Mouse (Mus musculus): Measurements from ENCODE around the gene Bend6.

Bend6 gene

GRCm38 (mm10) chr1:33907421-33908190 lies at the start of gene Bend6:
Gene Bend6, minus strand, starts transcription at chr1:33907816.
- in situ Hi-C loops (cut with MboI, MseI) = no loop called here

- in situ Hi-C loops (cut with MboI, MseI) = no loop called here
Observed at GRCm38 (mm10) chr1:33955626-33956025, 48.0 kb upstream of the Bend6 start.

DNA sequence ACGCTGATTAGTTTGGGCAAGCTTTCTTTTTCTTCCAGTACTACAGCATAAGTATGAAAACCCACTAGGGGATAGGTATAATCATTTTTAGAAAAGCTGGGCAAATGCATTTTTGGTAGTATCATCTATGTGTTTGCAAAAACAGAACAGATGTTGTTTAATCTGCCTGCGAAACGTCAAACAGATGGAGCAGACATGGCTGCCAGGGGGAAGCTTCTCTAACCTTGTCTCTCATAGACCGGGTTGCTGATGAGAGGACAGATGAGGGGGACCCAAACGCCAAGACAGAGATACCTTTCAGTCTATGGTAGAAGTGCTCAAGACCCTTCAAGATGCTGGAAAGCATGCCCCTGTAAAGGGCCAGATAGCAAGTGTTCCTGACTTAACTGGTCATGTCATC lies 40.9 kb upstream of the Bend6 start:
- in situ Hi-C loops (cut with MboI, MseI) = no loop called here

GRCm38 (mm10) chr1:33947838-33948237 lies 40.2 kb upstream of the Bend6 start:
- in situ Hi-C loops (cut with MboI, MseI) = no loop called here

GRCm38 (mm10) chr1:33946601-33947395 lies 39.2 kb upstream of the Bend6 start:
- in situ Hi-C loops (cut with MboI, MseI) = no loop called here

GRCm38 (mm10) chr1:33945756-33946155 lies 38.1 kb upstream of the Bend6 start:
- in situ Hi-C loops (cut with MboI, MseI) = no loop called here

DNA sequence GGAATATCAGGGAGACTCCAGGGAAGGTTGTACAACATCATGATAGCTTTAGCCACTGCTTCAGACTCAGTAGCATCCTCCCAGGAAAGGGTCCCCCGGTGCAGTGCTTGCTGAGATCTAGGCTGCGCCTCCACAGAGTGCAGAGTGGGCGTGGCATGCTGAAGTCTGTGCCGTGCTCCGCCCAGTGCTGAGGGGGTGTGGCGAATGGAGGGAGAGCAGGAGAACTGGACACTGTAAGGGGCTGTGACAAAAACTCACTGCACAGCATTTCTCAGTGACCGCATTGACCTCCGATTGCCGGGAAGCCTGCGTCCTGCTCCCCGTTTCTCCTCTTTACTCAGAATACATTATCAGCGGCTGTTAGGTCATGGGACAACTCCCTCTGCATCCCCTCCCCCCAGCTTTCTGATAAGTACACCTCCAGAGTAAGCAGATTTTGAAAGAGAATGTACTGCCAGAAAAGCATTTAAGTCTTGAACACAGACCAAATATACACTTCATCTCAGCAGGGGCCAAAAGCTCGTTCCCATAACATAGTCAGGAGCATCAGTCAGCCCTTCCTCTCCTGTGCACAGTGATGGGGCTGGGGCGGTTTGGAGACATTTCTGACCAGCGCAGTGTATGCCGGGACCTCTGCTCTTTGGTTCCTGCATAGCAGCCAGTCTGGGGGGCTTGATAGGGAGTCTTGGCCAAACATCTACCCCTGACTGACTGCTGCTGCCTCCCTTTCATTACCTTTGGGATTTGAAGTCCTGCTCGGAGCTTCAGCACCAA lies 37.5 kb upstream of the Bend6 start:
- in situ Hi-C loops (cut with MboI, MseI) = no loop called here

DNA sequence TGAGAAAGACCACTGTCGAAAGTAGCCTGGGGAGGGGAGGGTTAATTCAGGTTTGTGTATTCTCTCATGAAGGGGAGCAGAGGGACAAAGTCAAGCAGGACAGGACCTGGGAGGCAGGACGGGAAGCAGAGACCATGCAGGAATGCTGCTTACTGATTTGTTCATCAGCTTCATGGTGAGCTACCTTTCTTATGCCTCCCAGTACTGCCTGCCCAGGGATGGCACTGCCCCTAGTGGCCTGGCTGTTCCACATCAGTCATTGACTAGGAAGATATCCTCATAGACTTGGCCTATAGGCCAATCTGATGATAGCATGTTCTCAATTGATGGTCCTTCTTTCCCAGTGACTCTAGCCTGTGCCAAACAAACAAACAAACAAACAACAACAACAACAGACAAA lies 36.3 kb upstream of the Bend6 start:
- in situ Hi-C loops (cut with MboI, MseI) = no loop called here

DNA sequence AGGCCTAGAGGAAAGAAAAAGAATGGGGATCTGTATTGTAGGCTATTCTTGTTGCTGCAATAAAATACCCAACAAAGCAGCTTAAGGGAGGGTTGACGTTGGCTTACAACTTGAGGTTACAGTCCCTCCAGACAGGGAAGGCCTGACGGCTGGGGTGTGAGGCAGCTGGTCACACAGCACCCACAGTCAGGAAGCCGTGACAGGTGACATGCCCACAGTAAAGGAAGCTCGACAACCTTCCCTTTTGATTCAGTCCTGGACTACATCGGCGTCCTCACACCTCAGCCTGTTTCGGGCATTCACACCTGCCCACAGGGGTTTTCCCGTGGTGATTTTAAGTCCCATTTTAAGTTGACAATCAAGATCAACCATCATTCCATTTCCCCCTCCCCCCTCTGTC lies 35.0 kb upstream of the Bend6 start:
- in situ Hi-C loops (cut with MboI, MseI) = no loop called here

DNA sequence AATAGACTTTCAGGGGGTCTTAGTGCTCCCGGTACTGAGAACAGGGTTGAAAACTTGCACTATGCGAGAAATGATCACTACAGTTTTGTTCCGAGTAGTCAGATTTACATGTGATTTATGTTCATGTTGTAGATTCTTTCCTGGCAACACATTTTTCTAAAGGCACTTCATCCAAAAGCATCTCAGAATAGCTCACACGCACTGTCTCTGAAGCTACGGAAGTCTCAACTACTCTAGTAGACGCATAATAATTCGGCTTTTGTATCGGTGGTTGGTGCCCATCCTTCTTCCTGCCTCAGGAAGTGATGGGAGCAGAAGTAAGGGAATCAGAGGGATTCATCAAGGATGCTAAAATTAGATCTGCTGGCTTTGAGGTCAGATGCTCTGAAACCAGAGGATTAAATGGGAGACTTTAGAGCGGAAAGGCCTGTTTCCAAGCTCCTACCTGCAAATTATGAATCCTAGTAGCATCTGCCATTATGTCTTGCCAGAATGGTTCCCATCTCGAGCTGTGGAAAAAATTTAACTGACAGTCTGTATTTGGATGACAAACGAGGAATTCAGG lies 32.8 kb upstream of the Bend6 start:
- in situ Hi-C loops (cut with MboI, MseI) = no loop called here

GRCm38 (mm10) chr1:33939828-33940227 lies 32.2 kb upstream of the Bend6 start:
- in situ Hi-C loops (cut with MboI, MseI) = no loop called here

GRCm38 (mm10) chr1:33935946-33936345 lies 28.3 kb upstream of the Bend6 start:
- in situ Hi-C loops (cut with MboI, MseI) = no loop called here

DNA sequence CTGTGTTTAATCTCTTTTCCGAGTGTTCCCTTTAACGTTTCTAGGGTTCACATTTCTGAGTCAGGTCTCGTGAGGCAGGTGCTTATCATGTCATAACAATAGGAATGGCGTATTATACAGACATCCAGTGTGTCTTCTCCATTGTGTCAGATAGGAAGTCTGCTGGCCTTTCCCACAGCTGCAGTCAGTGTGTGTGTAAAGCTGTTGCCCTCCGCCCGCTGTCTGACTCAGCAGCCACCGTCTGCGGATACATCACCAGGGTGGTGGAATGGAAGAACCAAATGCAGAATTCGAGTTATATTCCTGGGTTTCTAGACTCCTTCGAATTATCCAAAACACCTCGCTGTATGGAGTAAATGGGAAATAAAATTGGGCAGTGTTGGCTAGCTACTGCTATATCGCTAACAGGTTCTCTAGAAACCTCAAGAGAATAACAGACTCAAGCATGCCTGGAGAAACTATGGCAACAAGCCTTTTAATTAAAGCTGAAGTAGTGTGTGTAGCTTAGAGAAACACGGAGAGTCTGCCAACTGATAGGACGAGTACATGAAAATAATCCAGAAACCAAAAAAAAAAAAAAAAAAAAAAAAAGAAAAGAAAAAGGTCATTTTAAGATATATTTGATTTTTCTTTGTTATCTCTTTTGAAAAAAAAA lies 25.4 kb upstream of the Bend6 start:
- in situ Hi-C loops (cut with MboI, MseI) = no loop called here

DNA sequence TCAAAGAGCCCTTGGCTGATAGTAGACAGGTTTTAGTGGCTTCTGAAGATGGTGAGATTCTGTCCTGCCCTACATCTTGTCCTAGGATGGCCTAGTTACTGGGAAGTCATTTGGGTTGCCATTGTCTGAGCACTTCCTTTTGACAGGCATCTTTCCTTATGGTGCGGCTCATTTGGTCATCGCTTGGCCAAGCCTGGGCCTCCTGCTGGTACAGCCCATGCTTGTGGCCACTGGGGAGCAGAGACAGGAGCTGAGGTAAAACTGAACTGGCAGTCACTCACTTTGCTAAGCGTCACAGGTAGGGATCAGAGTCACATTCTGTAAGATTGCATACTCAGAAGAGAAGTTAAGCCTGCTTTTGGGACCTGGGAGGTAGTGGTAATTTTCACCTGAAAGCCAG lies 24.6 kb upstream of the Bend6 start:
- in situ Hi-C loops (cut with MboI, MseI) = no loop called here

- in situ Hi-C loops (cut with MboI, MseI) = no loop called here
Observed at GRCm38 (mm10) chr1:33931791-33932190, 24.2 kb upstream of the Bend6 start.

- in situ Hi-C loops (cut with MboI, MseI) = no loop called here
Observed at GRCm38 (mm10) chr1:33927466-33927865, 19.9 kb upstream of the Bend6 start.

GRCm38 (mm10) chr1:33925283-33925682 lies 17.7 kb upstream of the Bend6 start:
- in situ Hi-C loops (cut with MboI, MseI) = no loop called here

- in situ Hi-C loops (cut with MboI, MseI) = no loop called here
Observed at GRCm38 (mm10) chr1:33922975-33923374, 15.4 kb upstream of the Bend6 start.

GRCm38 (mm10) chr1:33916554-33916953 lies 8.9 kb upstream of the Bend6 start:
- in situ Hi-C loops (cut with MboI, MseI) = no loop called here

DNA sequence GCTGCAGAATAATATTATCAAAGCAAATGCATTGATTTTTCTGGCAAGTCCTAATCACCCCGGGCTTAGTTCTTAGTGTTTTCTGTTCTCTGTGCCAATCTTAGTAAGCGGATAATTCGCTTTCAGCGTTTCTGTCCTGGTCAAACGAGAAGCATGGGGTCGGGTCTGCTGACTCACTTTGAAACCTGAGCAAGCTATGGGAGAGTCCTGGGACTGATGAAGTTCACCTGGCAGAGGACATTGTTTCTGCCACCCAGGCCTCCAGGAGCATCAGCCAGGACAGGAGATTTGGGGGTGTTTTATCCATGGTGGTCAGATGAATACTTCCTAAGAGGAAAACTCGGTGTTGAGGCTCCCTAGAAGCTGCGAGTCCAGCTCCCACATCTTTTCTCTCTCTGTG lies 4.0 kb upstream of the Bend6 start:
- in situ Hi-C loops (cut with MboI, MseI) = no loop called here

DNA sequence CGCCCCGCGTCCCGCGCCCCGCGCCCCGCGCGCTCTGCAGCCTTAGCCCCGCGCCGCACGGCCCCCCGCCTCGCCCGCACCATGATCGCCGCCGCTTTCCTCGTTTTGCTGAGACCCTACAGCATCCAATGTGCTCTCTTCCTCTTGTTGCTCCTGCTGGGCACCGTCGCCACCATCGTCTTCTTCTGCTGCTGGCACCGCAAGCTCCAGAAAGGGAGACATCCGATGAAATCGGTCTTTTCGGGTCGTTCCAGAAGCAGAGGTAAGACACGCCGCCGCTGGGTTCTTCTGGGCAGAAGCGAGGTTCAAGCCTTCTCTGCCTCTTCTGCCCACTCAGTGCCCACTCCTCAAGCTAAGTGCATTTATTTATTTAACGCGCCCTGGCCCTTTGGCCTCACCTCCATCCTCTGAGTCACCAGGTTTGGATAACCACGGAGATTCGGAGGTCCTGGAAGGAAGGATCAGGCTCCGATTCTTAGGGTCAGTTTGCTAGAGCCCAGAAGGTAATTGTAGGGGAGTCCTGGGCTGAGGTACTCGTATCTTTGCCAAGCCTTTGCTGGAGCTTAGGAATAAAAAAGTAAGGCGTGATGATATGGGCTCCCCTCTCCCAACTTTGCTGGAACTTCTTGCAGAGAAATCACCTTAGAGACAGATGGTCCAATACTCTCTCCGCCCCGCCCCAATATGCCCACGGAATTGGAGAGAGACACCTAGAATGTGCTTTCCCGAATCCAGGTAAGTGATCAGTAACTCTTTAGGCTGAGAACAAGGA lies 761 bp upstream of the Bend6 start, which contains the start of gene Dst:
Gene Dst (plus strand): TSS at position 35 of the 772 bp plus-strand sequence.
- in situ Hi-C loops (cut with MboI, MseI) = no loop called here
